Mouse (Mus musculus): ENCODE data around the gene Gdf1. TPM values are rescaled to one million over a fixed set of nuclear protein-coding genes. Genes with fewer than 3 reads are reported as not detected.

The Gdf1 gene
- total and polyA plus RNA-seq, 2 experiments from 2014 or later, result 5.3 to 6.0 TPM

DNA sequence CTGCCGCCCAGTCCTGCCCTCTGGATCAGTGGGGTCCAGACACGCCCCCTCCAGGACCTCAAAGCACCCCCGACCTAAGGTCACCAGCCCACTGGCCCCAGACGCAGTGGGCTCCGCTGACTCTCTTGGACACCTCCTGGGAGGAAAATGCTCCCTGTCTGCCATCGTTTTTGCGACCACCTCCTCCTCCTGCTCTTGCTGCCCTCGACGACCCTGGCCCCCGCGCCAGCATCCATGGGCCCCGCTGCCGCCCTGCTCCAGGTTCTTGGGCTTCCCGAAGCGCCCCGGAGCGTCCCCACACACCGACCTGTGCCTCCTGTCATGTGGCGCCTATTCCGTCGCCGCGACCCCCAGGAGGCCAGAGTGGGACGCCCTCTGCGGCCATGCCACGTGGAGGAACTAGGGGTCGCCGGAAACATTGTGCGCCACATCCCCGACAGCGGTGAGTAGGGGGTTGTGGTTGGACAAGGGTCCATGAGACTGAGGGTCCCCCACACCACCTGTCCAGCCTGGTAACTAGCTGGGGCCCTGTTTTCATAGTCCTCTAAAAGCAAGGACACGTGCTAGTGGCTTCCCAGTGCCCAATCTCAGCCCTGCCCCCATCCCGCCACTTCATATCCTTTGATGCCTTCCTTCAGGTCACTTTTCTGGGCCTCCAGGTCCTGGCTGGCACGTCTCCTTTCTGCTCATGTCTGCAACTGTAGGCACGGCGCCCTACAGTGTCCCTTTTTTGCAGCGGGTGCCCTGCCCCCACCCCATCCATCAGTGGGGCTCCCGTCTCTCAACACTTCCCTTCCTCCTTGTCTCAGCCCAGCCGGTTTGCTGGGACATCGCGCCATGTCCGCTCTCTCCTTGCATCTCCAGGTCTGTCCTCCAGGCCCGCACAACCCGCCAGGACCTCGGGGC lies 471 bp downstream of the Gdf1 start:
- TF ChIP-seq CTCF (IDR thresholded peaks at IDR 0.05; ENCODE audit: low read depth), result no peak
- ATAC-seq, result peak; percentile 33

GRCm38 (mm10) chr8:70330741-70331364 lies 1.2 kb downstream of the Gdf1 start:
- H3K27ac ChIP-seq, result peak overlapping the region; percentile 46
- no peak overlapping the region for H3K4me3 ChIP-seq (ENCODE audit: low read length)
- no peaks in the 10 kb centered on the region for H3K27me3 ChIP-seq (ENCODE audit: insufficient read depth, low read length)
- peaks cover 49% of the 10 kb centered on the region for H3K36me3 ChIP-seq (ENCODE audit: insufficient read depth, low read length)
- H3K9me3 ChIP-seq (ENCODE audit: low read length), result no peaks in the 10 kb centered on the region
- ATAC-seq (peak; percentile 85), DNase-seq (ENCODE audit: low spot score) (peak; percentile 84)
- H3K9ac ChIP-seq (replicated peaks; ENCODE audit: low read length), result 0 out of 2 replicates have a peak overlapping the region, but pooled peaks have one; percentile 9
- peaks cover 5% of the 10 kb centered on the region; the same call in 1 of the 2 replicates for H3K4me1 ChIP-seq (ENCODE audit: insufficient read depth, low read length)
- no peak overlapping the region for H3K4me2 ChIP-seq (ENCODE audit: low read depth, low read length)
- WGBS, result 26% methylated on average over 53 of the region's 53 CpGs
- peak; percentile 72 for TF ChIP-seq CTCF (IDR thresholded peaks at IDR 0.05; ENCODE audit: low read depth)

More for the DNA sequence above, 471 bp downstream of the Gdf1 start:
- H3K4me1 ChIP-seq (ENCODE audit: insufficient read depth, low read length), result peaks cover 5% of the 10 kb centered on the region; the same call in 1 of the 2 replicates
- no peak overlapping the region for H3K4me2 ChIP-seq (ENCODE audit: low read depth, low read length)
- DNase-seq (ENCODE audit: low spot score), result peak; percentile 26
- no peaks in the 10 kb centered on the region for H3K9me3 ChIP-seq (ENCODE audit: low read length)
- 14% methylated on average over 45 of the region's 45 CpGs for WGBS
- H3K4me3 ChIP-seq (ENCODE audit: low read length), result no peak overlapping the region
- peaks cover 42% of the 10 kb centered on the region for H3K36me3 ChIP-seq (ENCODE audit: insufficient read depth, low read length)
- peak overlapping the region; percentile 46; the same call in 1 of the 2 replicates for H3K27ac ChIP-seq
- peak overlapping the region; percentile 9; the same call in 1 of the 2 replicates for H3K9ac ChIP-seq (replicated peaks; ENCODE audit: low read length)
- H3K27me3 ChIP-seq (ENCODE audit: insufficient read depth, low read length), result no peaks in the 10 kb centered on the region

DNA sequence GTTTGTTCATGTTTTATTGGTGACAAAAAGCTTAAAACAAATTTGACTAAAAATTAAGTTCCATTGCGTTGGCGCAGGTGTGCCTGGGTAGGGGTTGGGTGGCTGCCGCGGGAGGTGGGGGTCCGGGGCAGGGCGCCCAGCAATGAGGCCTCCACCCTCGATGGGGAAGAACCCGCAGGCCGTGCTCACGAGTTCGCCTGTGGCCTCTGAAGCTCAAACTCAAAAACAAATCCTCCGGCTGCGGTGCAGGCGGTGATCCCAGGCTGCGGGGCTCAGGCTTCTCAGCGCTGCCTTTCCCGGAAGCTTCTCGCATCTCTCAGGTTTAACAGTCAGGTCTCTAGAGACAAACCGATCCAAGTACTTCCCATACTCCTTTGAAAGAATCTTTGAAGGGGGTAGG lies 1.9 kb downstream of the Gdf1 start:
- peak; percentile 49 for DNase-seq (ENCODE audit: low spot score)
- Histone ChIP-seq H3K4me1 (ENCODE audit: insufficient read depth, low read length) (peaks cover 5% of the 10 kb centered on the region; the same call in 1 of the 2 replicates), H3K4me3 (ENCODE audit: low read length) (no peak overlapping the region), H3K9me3 (ENCODE audit: low read length) (no peaks in the 10 kb centered on the region), H3K4me2 (ENCODE audit: low read depth, low read length) (no peak overlapping the region), H3K27ac (peak overlapping the region; percentile 34; the same call in 1 of the 2 replicates), H3K9ac (replicated peaks; ENCODE audit: low read length) (0 out of 2 replicates have a peak overlapping the region, but pooled peaks have one; percentile 33), H3K27me3 (ENCODE audit: insufficient read depth, low read length) (no peaks in the 10 kb centered on the region), H3K36me3 (ENCODE audit: insufficient read depth, low read length) (peaks cover 53% of the 10 kb centered on the region)
- ATAC-seq, result no peak
- 60% methylated on average over 19 of the region's 19 CpGs for WGBS
- no peak for TF ChIP-seq CTCF (IDR thresholded peaks at IDR 0.05; ENCODE audit: low read depth)

DNA sequence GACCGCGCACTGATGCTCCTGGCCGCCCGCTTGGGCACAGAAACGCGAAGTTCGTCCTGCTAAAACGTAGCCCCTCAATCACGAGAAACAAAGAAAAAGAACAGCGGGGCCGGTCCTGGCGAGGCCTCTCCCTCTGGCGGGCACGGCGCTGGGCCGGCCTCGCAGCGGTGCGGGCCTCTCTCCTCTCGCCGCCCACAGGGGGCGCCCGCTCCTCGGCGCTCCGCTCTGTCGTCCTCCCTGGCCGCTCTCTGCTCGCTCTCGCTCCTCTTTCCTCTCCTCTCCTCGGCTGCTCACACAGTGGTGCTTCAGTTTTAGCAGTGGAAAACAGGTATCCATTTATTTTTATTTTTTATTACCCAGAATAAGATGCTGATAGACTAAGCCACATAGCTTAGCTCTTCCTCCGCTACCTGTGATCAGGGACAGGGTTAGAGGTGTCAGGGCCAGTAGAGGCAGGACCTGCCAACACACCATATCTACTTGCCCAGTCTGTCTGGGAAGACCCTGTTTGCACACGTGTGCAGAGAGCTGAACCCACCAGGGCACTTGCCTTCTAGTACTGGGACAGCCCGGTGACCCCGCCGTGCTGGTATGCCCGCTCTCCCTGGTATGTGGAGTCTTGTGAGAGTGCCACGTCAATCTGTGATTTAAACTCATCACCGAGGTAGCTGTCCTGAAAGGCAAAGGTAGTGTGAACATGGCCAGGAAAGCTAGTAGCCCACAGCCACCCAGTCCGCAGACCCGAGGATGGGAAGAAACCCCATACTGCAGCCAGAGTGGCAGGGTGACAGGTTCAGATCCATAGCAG lies 2.7 kb downstream of the Gdf1 start:
- Histone ChIP-seq H3K27me3 (ENCODE audit: insufficient read depth, low read length) (no peaks in the 10 kb centered on the region), H3K4me1 (ENCODE audit: insufficient read depth, low read length) (peaks cover 5% of the 10 kb centered on the region; the same call in 1 of the 2 replicates), H3K4me3 (ENCODE audit: low read length) (no peak overlapping the region), H3K4me2 (ENCODE audit: low read depth, low read length) (0 out of 2 replicates have a peak overlapping the region, but pooled peaks have one; percentile 10), H3K9ac (replicated peaks; ENCODE audit: low read length) (no peak overlapping the region), H3K27ac (0 out of 2 replicates have a peak overlapping the region, but pooled peaks have one; percentile 34), H3K9me3 (ENCODE audit: low read length) (no peaks in the 10 kb centered on the region), H3K36me3 (ENCODE audit: insufficient read depth, low read length) (peaks cover 60% of the 10 kb centered on the region)
- DNase-seq (ENCODE audit: low spot score) (peak; percentile 90), ATAC-seq (peak; percentile 76)
- WGBS, result 23% methylated on average over 41 of the region's 41 CpGs
- TF ChIP-seq CTCF (IDR thresholded peaks at IDR 0.05; ENCODE audit: low read depth), result peak; percentile 63

GRCm38 (mm10) chr8:70332878-70333202 lies 3.2 kb downstream of the Gdf1 start:
- peaks cover 66% of the 10 kb centered on the region for H3K36me3 ChIP-seq (ENCODE audit: insufficient read depth, low read length)
- no peak overlapping the region for H3K9ac ChIP-seq (replicated peaks; ENCODE audit: low read length)
- peaks cover 5% of the 10 kb centered on the region; the same call in 1 of the 2 replicates for H3K4me1 ChIP-seq (ENCODE audit: insufficient read depth, low read length)
- no peaks in the 10 kb centered on the region for H3K9me3 ChIP-seq (ENCODE audit: low read length)
- H3K4me3 ChIP-seq (ENCODE audit: low read length), result no peak overlapping the region
- 98% methylated on average over 6 of the region's 6 CpGs for WGBS
- no peaks in the 10 kb centered on the region for H3K27me3 ChIP-seq (ENCODE audit: insufficient read depth, low read length)
- ATAC-seq, result no peak
- H3K4me2 ChIP-seq (ENCODE audit: low read depth, low read length), result no peak overlapping the region
- TF ChIP-seq CTCF (IDR thresholded peaks at IDR 0.05; ENCODE audit: low read depth), result no peak
- no peak overlapping the region for H3K27ac ChIP-seq
- DNase-seq (ENCODE audit: low spot score), result no peak

GRCm38 (mm10) chr8:70338931-70339330 lies 9.3 kb downstream of the Gdf1 start:
- Histone ChIP-seq H3K27me3 (ENCODE audit: insufficient read depth, low read length) (no peaks in the 10 kb centered on the region), H3K4me3 (ENCODE audit: low read length) (no peak overlapping the region), H3K4me1 (ENCODE audit: insufficient read depth, low read length) (no peaks in the 10 kb centered on the region), H3K27ac (no peak overlapping the region), H3K9ac (replicated peaks; ENCODE audit: low read length) (no peak overlapping the region), H3K9me3 (ENCODE audit: low read length) (no peaks in the 10 kb centered on the region), H3K4me2 (ENCODE audit: low read depth, low read length) (no peak overlapping the region), H3K36me3 (ENCODE audit: insufficient read depth, low read length) (peaks cover 81% of the 10 kb centered on the region)
- ATAC-seq, result no peak
- DNase-seq (ENCODE audit: low spot score), result no peak
- WGBS, result 92% methylated on average over 7 of the region's 7 CpGs
- TF ChIP-seq CTCF (IDR thresholded peaks at IDR 0.05; ENCODE audit: low read depth), result no peak

Data from hindbrain, postnatal 0 days (tissue).